Mouse (Mus musculus) embryonic facial prominence, embryonic 15.5 days (tissue): Measurements from ENCODE around the gene Plscr1. TPM values are rescaled to one million over a fixed set of nuclear protein-coding genes. Genes with fewer than 3 reads are reported as not detected.

Source experiments
- ATAC-seq: fragments of 200-750 bp; cut with Nextera tagmentation; 2 replicates; pipeline ENCODE4 v1.8.0; 2017; ENCODE audit warnings: low read depth, moderate TSS enrichment; ENCODE audit not compliant: insufficient number of reproducible peaks, low FRiP score, low TSS enrichment
- H3K27ac ChIP-seq: fragments of 300-500 bp; sonication (generic); replicated peaks from 2 replicates; pipeline ENCODE4 v1.5.1; 2015; ENCODE audit warnings: mild to moderate bottlenecking, inconsistent platforms
- H3K27me3 ChIP-seq: fragments of 300-500 bp; sonication (generic); 2 replicates; pipeline ENCODE4 v1.6.1; 2015; ENCODE audit warnings: inconsistent platforms
- H3K36me3 ChIP-seq: fragments of 300-500 bp; sonication (generic); 2 replicates; pipeline ENCODE4 v1.6.1; 2015; ENCODE audit warnings: mild to moderate bottlenecking, inconsistent platforms
- H3K4me1 ChIP-seq: fragments of 300-500 bp; sonication (generic); 2 replicates; pipeline ENCODE4 v1.6.1; 2015; ENCODE audit warnings: inconsistent platforms
- H3K4me2 ChIP-seq: fragments of 300-500 bp; sonication (generic); replicated peaks from 2 replicates; pipeline ENCODE4 v1.6.1; 2015; ENCODE audit warnings: mild to moderate bottlenecking, inconsistent platforms
- H3K4me3 ChIP-seq: fragments of 300-500 bp; sonication (generic); replicated peaks from 2 replicates; pipeline ENCODE4 v1.5.1; 2015; ENCODE audit warnings: mild to moderate bottlenecking, inconsistent platforms
- H3K9ac ChIP-seq: fragments of 300-500 bp; sonication (generic); 2 replicates; pipeline ENCODE4 v1.6.1; 2015; ENCODE audit warnings: inconsistent platforms
- H3K9me3 ChIP-seq: fragments of 300-500 bp; sonication (generic); replicated peaks from 2 replicates; pipeline ENCODE4 v1.6.1; 2016; ENCODE audit warnings: inconsistent platforms
- WGBS: fragments of 180-500 bp; shearing (Covaris S2); methylation state at CpG from one replicate; pipeline ENCODE4 v1.1.7; 2015; 5-methylcytosine and 5-hydroxymethylcytosine counted together
- polyA plus RNA-seq: library from polyadenylated mRNA; unstranded; fragments of >200 nt; fragmentation: Nextera tagmentation; extraction: Ambion mirVana; gene quantifications from 2 replicates; pipeline ENCODE4 v1.2.1, GENCODE M21; 2015

Gene Plscr1
- polyA plus RNA-seq, 1 experiment from 2014 or later = 18.9 TPM

DNA sequence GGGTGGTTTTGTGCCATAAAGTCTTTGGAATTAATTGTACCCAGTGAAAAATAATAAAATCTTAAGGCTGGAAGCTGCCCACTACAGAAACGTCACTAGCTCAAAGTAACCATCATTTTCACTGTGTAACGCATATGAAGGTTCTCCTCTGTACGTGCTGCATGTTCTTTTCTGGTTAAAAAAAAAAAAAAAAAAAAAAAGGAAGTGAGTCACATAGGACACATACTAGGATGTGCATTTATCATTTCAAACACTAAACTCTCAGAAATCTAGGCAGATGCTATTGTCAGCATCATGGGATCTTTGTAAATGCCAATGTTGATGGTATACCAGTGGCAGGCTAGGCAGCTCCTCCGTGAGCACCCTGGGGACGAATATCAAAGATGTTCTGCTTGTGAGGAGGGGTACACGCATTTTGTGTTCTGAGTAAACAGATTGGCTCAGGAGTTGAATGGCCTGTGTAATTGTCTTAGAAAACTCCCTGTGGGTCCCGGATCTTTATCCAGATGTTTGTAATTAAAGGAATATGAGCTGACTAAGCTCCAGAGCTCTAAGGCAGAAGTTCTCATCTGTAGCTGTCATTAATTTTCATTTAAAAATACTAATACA, 33.1 kb downstream of the Plscr1 start:
- no peak overlapping the region for H3K4me2 ChIP-seq
- no peak for ATAC-seq
- H3K27me3 ChIP-seq = no peaks in the 10 kb centered on the region
- no peak overlapping the region for H3K4me3 ChIP-seq
- no peak overlapping the region for H3K9ac ChIP-seq
- H3K36me3 ChIP-seq = no peaks in the 10 kb centered on the region
- 20% methylated on average over 7 of the region's 7 CpGs for WGBS
- H3K4me1 ChIP-seq = peaks cover 4% of the 10 kb centered on the region; the same call in 1 of the 2 replicates
- H3K9me3 ChIP-seq = no peaks in the 10 kb centered on the region
- no peak overlapping the region for H3K27ac ChIP-seq

DNA sequence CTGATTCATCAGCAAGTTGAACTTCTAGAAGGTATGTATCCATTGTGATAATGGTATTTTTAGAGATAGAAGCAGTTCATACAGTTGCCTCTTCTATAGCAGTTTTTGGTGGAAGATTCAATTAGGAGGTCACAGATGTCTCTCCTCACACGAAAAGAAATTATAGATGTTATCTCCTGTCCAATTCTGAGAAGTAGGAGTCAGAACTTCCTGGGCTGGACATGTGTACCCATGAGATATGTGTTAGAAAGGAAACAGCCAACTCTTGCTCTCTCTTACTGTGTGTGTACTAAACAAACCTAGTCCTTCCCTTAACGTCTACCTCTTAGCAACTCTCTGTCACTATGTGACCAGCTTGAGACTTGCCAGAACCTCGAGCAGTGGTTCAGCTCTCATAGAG, 40.1 kb downstream of the Plscr1 start:
- H3K4me1 ChIP-seq = no peaks in the 10 kb centered on the region
- H3K27ac ChIP-seq = no peak overlapping the region
- H3K4me2 ChIP-seq = no peak overlapping the region
- 78% methylated on average over 3 of the region's 3 CpGs for WGBS
- H3K4me3 ChIP-seq = no peak overlapping the region
- H3K27me3 ChIP-seq = no peaks in the 10 kb centered on the region
- no peak overlapping the region for H3K9ac ChIP-seq
- H3K9me3 ChIP-seq = no peaks in the 10 kb centered on the region
- no peak for ATAC-seq
- H3K36me3 ChIP-seq = no peaks in the 10 kb centered on the region

DNA sequence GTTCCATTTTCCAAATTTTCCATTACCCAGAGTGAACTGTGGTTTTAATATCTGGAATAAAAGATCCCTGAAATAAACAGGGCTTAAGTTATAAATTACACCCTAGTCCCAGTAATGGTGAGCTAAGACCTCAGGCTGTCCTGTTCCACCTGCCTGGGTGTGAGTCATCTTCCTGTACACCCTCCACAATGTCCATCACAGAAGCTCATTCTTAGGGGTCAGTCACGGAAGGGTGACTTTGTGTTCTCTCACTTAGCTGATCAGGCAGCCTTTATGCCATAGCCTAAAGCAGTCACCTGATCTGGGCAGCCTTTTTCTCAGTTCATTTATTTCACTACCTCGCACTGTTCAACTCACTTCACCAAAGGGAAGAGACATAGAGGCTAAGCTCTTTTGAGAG, 42.6 kb downstream of the Plscr1 start:
- WGBS = 67% methylated on average over 2 of the region's 2 CpGs
- no peak for ATAC-seq

DNA sequence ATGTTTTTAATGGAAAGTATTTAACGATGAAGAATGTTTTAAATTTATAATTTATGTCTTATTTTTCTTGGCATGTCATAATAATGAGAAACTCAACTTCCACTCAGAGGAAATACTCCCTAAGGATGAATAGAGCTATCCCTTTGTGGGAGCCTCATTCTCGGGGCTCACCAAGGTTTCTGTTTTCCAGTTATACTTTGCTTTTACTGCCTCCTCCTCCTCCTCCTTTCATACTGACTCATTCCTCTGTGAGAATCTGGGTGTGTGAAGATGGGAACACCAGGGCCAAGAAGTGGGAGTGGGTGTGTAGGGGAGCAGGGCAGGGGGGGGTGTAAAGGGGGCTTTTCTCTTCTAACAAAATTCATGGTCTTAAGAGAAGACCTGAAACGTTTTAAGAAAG, 43.4 kb downstream of the Plscr1 start:
- no peak overlapping the region for H3K9ac ChIP-seq
- H3K4me3 ChIP-seq = no peak overlapping the region
- no peaks in the 10 kb centered on the region for H3K9me3 ChIP-seq
- H3K4me1 ChIP-seq = no peaks in the 10 kb centered on the region
- H3K36me3 ChIP-seq = no peaks in the 10 kb centered on the region
- H3K27ac ChIP-seq = no peak overlapping the region
- ATAC-seq = no peak
- H3K27me3 ChIP-seq = no peaks in the 10 kb centered on the region
- no peak overlapping the region for H3K4me2 ChIP-seq
- WGBS = 64% methylated on average over 3 of the region's 3 CpGs

More for the DNA sequence above, 42.6 kb downstream of the Plscr1 start:
- Histone ChIP-seq H3K4me3 (no peak overlapping the region), H3K4me1 (no peaks in the 10 kb centered on the region), H3K9ac (no peak overlapping the region), H3K4me2 (no peak overlapping the region), H3K27me3 (no peaks in the 10 kb centered on the region), H3K9me3 (no peaks in the 10 kb centered on the region), H3K27ac (no peak overlapping the region), H3K36me3 (no peaks in the 10 kb centered on the region)

DNA sequence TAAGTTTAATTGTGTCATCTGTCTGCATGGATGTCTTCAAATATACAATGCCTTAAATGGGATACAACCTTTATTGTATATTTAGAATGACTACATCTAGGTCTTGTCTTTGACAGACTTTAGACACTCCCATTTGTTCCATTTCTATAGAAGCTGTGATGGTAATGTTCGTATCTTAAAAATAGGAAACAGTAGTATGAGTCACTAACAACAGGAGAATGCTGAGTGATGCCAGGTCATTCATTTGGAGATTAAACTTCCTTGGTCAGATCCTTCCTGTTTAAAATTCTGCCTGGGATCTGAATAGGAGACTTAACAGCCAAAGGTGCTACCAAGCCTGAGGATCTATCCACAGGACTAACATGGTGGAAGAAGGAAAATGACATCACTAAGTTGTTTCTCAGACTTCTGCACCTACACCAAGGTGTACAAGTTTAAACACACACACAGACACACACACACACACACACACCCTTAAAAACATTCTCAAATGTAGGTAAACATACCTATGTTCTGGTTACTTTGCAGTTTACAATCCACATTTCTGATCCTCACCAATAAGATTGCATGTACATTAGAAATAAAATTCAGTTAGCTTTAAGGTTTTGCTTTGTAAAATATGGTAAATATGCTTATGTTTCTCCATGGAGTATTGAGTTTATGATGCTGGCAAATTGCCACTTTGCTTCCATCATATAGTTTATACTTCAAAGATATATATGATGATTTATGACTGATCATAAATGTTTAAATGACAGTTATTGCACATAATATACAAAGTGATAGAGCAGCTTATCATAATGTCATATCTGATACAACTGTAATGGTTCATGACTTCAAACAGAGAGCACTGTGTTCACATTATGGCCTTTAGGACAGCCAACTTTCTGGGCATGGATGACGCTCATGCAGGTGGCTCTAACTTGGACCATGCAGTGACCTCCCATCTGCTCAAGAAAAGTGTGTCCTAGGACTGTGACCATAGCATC, 44.3 kb downstream of the Plscr1 start:
- Histone ChIP-seq H3K9ac (no peak overlapping the region), H3K9me3 (no peaks in the 10 kb centered on the region), H3K4me1 (no peaks in the 10 kb centered on the region), H3K36me3 (no peaks in the 10 kb centered on the region), H3K4me2 (no peak overlapping the region), H3K27me3 (no peaks in the 10 kb centered on the region), H3K27ac (no peak overlapping the region), H3K4me3 (no peak overlapping the region)
- no peak for ATAC-seq
- WGBS = 89% methylated on average over 2 of the region's 2 CpGs

DNA sequence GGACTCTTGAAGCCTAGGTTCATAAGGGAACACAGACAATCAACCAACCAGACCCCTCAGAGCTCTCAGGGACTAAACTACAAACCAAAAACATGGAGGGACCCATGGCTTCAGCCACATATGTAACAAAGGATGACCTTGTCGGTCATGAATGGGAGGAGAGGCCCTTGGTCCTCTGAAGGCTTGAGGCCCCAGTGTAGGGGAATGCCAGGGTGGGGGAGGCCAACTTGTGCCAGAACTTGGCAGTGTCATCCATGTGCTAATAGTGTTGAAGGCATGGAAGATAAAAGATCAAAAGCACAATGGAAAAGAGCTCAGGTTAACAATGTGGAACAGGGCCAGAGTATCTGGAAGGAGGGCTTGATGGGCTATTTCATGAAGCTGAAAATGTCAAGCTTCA, 48.7 kb downstream of the Plscr1 start:
- no peaks in the 10 kb centered on the region for H3K36me3 ChIP-seq

DNA sequence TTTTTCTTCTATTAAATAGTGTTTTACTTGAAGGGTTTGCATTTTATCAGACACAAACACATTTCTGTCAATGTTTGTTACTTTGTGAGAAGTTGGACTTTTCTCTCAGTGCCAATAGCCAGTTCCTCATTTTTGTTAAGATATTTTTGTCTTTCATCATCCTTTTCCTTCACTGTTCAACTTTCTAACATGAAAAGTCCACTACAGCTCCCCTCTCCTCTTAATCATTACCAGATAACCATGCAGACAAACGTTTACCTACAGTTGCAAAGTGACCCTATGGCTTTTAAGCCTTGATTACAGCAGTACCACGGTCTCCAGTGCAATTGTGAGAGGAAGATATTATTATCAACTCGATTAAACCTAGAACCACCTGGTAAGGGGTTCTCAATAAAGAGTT, 51.7 kb downstream of the Plscr1 start:
- H3K27me3 ChIP-seq = no peaks in the 10 kb centered on the region
- H3K4me2 ChIP-seq = no peak overlapping the region
- WGBS = 39% methylated on average over 3 of the region's 3 CpGs
- no peaks in the 10 kb centered on the region for H3K9me3 ChIP-seq
- no peaks in the 10 kb centered on the region for H3K36me3 ChIP-seq
- H3K4me3 ChIP-seq = no peak overlapping the region
- no peak overlapping the region for H3K27ac ChIP-seq
- H3K4me1 ChIP-seq = no peaks in the 10 kb centered on the region
- ATAC-seq = no peak
- H3K9ac ChIP-seq = no peak overlapping the region

More for the DNA sequence above, 48.7 kb downstream of the Plscr1 start:
- Histone ChIP-seq H3K4me1 (no peaks in the 10 kb centered on the region), H3K9ac (no peak overlapping the region), H3K4me3 (no peak overlapping the region), H3K9me3 (no peaks in the 10 kb centered on the region), H3K27ac (no peak overlapping the region), H3K4me2 (no peak overlapping the region), H3K27me3 (no peaks in the 10 kb centered on the region)
- WGBS = 76% methylated on average over 1 of the region's 1 CpGs
- ATAC-seq = no peak

DNA sequence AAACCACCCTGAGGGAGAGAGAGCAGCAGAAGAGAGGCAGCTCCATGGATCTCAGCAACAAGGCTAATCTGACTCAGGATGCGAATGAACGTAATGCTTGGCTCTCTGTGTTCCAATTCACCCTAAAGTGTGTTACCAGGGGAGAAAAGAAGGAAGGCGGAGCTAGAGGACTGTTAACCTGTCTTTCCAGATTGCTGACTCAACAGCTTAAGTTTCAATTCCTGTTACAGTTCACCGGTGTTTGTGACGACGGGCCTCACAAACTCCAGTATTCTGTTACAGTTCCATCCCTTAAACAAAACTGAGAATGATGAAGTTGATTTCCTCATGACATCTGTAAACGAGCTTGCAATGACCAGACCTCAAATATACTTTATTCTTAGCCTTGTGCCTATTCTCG, 55.5 kb downstream of the Plscr1 start:
- WGBS = 51% methylated on average over 8 of the region's 8 CpGs
- no peaks in the 10 kb centered on the region for H3K4me1 ChIP-seq

DNA sequence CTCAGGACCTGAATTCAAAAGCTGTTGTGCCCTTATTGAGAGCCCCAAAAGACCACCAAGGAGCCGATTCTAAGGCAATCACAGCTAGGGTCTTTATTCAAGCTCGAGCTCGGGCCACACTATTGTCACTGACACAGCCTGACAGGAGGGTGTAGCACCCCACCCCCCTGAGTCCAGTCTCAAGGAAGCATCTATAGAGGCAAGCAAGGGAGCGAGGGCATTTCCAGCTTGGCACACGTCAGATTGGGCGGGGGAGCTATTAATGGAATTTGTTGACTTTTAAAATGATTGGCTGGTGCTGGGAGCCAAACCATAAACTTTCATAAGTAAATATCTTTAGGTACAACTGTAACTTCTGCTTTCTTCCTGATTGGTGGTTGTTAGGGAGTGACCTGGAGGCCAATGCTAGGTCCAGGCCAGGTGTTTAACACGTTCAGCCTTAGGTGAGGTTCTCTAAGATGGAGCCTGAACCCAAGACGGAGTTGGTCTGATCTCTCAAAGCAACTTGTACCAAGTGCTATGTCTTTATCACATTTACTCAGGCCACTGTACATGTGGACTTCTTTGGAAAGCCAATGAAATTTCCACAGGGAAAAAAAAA, 56.2 kb downstream of the Plscr1 start:
- Histone ChIP-seq H3K36me3 (no peaks in the 10 kb centered on the region), H3K27me3 (no peaks in the 10 kb centered on the region), H3K9ac (no peak overlapping the region), H3K4me1 (no peaks in the 10 kb centered on the region), H3K27ac (no peak overlapping the region), H3K4me3 (no peak overlapping the region), H3K4me2 (no peak overlapping the region), H3K9me3 (no peaks in the 10 kb centered on the region)
- 79% methylated on average over 8 of the region's 8 CpGs for WGBS
- ATAC-seq = no peak

More for the DNA sequence above, 55.5 kb downstream of the Plscr1 start:
- Histone ChIP-seq H3K4me3 (no peak overlapping the region), H3K27ac (no peak overlapping the region), H3K27me3 (no peaks in the 10 kb centered on the region), H3K36me3 (no peaks in the 10 kb centered on the region), H3K9ac (no peak overlapping the region), H3K9me3 (no peaks in the 10 kb centered on the region), H3K4me2 (no peak overlapping the region)
- ATAC-seq = no peak

DNA sequence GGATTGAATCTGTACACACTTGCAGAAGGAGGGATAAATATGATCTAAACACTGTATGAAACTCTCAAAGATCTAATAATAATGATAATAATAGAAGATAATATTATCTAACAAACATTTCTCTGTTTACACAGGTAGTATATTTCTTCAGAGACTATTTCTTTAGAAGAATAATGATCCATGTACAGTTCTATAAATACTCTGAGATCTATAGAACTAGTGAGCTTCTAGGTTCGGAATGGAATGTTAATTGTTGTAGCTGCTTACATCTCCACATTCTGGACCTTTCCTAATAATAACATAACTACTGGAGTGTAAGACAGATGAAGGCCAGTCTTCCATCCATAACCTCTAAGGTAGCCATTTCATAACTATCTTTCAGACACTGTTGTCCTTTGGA, 59.5 kb downstream of the Plscr1 start, which contains the start of gene 1700057G04Rik:
1700057G04Rik (plus strand) TSS at position 301 of the 400 bp plus-strand sequence.
- Histone ChIP-seq H3K27ac (no peak within 1 kb of the TSS), H3K4me2 (no peak within 1 kb of the TSS), H3K4me3 (no peak within 1 kb of the TSS), H3K9ac (no peak within 1 kb of the TSS), H3K27me3 (no peaks in the 10 kb centered on the region), H3K36me3 (no peaks in the 10 kb centered on the region), H3K9me3 (no peaks in the 10 kb centered on the region), H3K4me1 (no peaks in the 10 kb centered on the region)
- no peak for ATAC-seq
- 92% methylated on average over 1 of the region's 1 CpGs for WGBS

DNA sequence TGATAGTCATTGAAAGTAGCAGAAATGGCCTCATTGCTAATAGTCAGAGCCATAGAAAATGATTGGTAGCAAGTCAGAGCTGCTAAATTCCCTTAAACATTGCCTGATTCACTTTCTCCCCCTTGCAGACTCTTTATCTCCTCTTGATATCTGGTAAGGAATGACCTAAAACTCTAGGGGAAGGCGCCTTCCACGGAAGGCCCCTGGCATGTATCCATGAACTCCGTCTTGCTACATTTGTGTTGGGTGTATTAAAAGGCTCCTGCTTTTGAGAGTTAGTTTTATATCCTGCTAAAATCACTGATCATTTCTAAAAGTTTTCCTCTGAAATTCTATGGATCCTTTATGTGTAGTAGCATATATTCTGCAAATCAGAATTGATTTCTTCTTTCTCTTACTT, 67.2 kb downstream of the Plscr1 start:
- Histone ChIP-seq H3K9me3 (no peaks in the 10 kb centered on the region), H3K36me3 (no peaks in the 10 kb centered on the region), H3K4me2 (no peak overlapping the region), H3K4me3 (no peak overlapping the region), H3K4me1 (no peaks in the 10 kb centered on the region), H3K27me3 (no peaks in the 10 kb centered on the region), H3K9ac (no peak overlapping the region), H3K27ac (no peak overlapping the region)
- ATAC-seq = no peak
- 88% methylated on average over 3 of the region's 3 CpGs for WGBS
